Mouse (Mus musculus) WW6 (cell line): ENCODE data around the gene Tprn.

ENCODE experiments used
- DNase-seq: peaks from one replicate; pipeline ENCODE4 v3.0.0-alpha.2; 2013; ENCODE audit warnings: low read depth, low spot score

Tprn gene

GRCm38 (mm10) chr2:25262291-25262767 is at the start of gene Tprn:
Tprn (plus strand) TSS chr2:25262618.
- peak; percentile 93 for DNase-seq

GRCm38 (mm10) chr2:25213266-25213865 is 49.1 kb upstream of the Tprn start:
- DNase-seq: no peak

- DNase-seq: no peak
Observed at GRCm38 (mm10) chr2:25214444-25214843, 48.0 kb upstream of the Tprn start, which contains the start of gene Stpg3. Stpg3 (minus strand) TSS chr2:25214637.

- no peak for DNase-seq
Observed at GRCm38 (mm10) chr2:25217666-25218065, 44.8 kb upstream of the Tprn start.

DNA sequence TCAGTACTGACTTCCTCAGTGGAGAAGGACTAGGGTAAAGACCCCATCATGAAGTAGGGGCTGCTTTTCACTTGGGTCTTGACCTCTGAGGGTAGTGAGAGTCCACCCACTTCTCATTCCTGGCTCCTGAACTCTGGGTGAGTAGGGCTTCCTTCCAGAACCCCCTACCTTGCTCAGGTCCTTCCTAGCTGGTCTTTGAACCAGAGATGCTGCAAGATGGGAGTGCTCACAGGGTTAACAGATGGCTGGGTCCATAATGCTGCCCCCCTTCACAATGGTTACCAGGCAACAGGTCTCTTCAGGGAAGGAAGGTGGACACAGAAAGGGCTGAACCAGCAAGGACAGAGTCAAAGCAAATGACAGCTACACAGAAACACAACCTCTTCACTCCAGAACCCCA is 44.0 kb upstream of the Tprn start, which contains the start of gene Fam166a:
TSS of gene Fam166a (plus strand) at position 301 of the 400 bp plus-strand sequence.
- no peak for DNase-seq

DNA sequence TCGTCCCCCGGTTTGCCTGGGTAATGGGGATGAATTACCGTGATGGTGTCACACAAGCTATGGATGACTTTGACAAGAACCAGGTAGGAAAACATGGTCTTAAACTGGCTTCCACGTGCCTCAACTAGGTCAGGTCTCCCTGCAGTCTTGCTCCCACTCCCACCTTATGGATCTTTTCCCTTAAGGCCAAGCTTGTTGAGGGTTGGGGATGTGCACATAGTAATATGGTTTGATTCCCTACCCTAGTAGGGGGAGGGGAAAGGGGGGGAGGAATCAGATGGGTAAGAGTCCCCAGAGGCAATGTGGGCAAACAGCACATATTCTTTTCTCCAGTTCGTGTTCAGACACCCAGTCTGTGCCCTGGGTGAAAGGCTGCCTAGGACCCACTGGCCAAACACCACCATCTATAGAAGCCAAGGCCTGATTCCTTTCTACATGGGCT is 41.1 kb upstream of the Tprn start:
- no peak for DNase-seq

DNA sequence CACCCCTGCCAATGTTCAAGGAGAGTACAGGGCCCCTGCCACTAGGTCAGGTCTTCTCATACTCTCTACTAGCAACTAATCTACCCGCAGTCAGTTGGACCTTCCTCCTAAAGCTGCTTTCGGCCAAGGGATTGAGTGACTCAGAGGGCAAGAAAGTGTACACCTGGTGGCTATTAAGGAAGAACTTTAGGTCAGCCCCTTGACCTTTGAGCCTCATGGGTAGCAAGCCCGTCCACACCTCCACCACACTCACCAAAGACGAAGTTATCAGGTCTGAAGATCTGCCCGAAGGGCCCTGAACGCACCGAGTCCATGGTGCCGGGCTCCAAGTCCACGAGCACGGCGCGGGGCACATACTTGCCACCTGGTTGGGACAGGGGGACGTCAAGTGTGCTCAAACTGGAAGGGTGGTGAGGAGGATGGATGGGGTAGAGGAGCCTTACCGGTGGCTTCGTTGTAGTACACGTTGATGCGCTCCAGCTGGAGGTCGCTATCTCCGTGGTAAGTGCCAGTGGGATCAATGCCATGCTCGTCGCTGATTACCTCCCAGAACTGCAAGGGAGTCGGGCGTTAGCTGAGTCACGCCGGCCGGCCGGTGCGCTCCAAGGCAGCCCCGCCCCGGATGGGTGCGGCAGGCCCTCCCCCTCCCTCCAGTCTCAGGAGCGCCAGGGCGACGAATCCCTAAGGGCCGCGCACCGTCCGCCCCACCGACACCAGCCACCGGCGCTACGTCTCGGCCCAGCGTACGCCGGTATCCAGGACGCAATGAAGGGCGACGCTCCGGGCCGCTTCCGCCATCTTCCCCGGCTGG is 38.5 kb upstream of the Tprn start:
- DNase-seq: no peak

DNA sequence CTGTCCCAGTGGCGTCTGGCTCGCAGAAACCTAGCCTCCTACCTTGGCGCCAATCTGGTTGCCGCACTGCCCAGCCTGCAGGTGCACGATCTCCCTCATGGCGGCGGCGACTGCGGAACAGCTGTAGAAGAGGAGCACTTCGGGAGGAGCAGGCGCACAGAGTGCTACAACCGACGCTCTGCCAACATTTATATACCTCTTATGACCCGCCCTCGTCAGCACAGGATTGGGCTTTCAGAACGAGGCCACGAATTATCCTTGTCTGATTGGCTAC is 38.0 kb upstream of the Tprn start, which contains the start of gene Tubb4b:
TSS of gene Tubb4b (minus strand) at position 211 of the 274 bp plus-strand sequence.
- no peak for DNase-seq

DNA sequence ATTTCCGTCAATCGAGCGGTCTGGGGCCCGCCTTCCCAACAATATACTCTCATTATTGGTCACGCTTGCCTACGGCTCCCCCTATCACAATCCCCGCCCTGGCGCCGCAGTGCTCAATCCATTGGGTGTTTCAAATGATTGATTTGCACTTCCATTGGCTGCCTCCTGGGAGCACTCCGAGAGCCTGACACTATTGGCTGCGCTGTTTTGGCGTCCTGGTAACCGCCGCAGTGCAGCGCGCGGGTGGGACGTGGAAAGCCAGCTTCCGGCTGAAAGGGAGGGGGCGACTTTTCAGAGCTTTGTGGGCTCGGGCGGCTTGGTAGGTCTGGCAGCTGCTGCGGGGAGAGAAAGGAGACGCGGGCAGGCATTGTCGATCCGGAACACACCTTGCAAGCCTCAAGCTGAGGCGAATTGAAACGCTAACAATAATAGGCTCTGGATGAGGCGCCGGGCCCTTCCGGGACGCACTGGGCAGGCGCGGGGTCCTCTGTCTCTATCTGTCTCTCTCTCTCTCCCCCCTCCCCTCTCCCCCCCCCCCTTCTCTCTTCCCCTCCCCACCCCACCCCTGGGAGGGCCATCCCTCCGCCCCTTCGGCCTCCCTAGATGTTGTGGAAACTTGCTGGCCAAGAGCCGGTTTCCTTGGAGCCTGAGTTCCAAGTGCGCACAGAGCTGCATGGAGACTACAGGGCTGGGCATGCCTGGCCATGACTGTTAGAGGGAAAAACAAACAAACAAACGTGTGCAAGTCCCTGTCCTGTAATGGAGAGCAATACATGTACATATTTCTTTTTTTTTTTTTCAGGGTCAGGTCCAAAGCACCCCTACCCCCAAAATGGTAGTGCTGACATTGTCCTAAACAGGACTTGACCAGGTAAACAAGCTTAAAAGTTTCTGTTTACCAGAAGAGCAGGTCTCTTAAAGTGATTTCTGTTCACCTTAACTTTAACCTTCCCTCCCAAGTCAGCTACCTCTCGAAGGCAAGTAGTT is 37.4 kb upstream of the Tprn start:
- DNase-seq: peak; percentile 97

DNA sequence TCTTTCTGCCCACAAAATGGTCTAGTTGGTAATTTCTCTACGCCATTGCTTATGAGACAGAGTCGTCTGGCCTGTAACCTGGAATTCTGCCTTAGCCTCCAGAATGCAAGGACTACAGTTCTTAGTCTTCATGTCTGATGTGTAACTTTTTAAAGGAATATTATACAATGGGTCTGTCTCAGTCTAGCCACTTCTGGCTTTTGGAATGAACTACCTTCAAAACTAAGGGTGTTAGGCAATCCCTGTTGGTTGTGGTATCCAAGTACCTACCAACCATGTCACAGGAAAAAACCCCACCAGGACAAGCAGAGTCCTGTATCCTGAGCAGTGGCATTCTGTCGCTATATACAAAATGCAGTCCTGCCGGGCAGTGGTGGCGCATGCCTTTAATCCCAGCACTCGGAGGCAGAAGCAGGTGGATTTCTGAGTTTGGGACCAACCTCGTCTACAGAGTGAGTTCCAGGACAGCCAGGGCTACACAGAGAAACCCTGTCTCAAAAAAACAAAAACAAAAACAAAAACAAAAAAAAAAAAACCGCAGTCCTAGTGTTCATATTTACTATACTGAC is 36.5 kb upstream of the Tprn start:
- no peak for DNase-seq

- no peak for DNase-seq
Observed at GRCm38 (mm10) chr2:25226864-25227263, 35.6 kb upstream of the Tprn start.

DNA sequence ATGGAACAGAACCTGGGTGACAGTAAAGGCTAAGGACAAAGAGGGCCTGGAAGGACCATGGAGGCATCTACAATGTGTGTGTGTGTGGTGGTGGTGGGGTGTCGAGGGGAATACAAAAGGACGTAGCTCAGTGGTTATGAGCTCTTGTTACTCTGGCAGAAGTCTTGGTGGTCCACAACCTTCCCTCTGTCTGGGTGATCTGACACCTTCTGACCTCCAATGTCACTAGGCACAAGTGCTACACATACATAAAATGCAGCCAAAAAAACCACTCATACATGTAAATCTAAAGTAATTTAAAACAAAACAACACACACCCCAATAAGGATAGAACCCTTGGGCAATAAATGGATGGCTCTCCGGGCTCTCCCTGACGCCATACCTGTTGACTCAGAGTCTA is 35.0 kb upstream of the Tprn start:
- DNase-seq: no peak

GRCm38 (mm10) chr2:25228431-25228889 is 34.0 kb upstream of the Tprn start:
- DNase-seq: peak; percentile 69

GRCm38 (mm10) chr2:25228995-25229530 is 33.4 kb upstream of the Tprn start:
- no peak for DNase-seq

DNA sequence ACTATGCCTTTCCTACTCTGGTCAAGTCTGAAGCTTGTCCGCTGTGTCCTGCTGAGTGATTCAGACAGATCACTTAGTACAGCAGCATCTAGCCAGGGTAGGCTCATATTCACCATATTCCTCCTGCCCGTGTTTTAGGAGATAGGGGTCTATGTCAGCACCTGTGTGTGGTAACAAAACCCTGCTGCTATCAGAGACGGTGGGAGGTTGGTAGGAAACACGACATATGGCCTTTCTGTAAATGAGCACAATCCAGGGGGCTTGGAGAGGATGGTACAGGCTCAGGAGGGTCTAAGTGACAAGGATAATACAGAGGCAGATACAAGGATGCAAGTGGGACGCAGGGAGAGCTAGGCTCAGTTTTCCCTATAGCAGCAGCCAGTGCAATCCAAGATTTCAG is 32.8 kb upstream of the Tprn start:
- no peak for DNase-seq

- no peak for DNase-seq
Observed at GRCm38 (mm10) chr2:25230581-25230980, 31.8 kb upstream of the Tprn start.

GRCm38 (mm10) chr2:25231038-25231437 is 31.4 kb upstream of the Tprn start:
- DNase-seq: no peak

DNA sequence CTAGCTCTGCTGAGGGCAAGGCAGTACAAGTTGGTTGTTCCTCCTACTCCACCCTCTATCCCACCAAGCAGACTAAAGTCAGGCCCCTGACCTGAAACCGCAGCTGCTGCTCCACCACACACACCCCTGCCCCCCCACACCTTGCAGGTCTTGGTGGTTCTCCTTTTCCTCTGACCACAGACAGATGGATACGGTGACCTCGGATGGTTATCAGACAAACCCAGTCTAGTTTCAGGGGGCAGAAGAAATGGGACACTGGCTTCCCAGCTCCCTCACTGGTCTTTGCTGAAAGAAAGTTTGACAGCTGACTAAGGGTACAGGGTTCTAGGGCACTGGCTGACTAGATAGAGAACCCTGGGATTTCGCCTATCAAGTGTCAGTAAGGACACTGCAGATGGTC is 29.0 kb upstream of the Tprn start:
- no peak for DNase-seq

DNA sequence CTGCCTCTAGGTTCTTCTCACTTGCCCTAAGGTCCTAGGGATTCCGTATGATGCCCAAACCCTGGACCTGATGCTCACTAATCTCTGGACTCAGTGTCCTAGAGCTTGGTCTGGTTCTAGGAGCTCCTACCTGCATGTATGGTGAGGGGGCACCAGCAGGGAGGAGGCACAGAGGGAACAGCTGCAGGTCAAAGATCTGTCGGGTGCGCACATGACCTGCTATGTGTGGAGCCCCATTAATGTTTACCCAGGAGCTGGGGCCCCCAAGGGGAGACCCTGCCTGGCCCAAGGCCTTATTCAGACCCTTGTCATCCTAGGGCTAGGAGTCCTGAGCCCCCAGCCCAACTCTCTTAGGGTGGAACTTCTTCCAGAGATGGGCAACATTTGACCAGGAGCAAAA is 28.4 kb upstream of the Tprn start, which contains the start of gene Slc34a3:
TSS of gene Slc34a3 (minus strand) at position 315 of the 400 bp plus-strand sequence.
- DNase-seq: no peak

DNA sequence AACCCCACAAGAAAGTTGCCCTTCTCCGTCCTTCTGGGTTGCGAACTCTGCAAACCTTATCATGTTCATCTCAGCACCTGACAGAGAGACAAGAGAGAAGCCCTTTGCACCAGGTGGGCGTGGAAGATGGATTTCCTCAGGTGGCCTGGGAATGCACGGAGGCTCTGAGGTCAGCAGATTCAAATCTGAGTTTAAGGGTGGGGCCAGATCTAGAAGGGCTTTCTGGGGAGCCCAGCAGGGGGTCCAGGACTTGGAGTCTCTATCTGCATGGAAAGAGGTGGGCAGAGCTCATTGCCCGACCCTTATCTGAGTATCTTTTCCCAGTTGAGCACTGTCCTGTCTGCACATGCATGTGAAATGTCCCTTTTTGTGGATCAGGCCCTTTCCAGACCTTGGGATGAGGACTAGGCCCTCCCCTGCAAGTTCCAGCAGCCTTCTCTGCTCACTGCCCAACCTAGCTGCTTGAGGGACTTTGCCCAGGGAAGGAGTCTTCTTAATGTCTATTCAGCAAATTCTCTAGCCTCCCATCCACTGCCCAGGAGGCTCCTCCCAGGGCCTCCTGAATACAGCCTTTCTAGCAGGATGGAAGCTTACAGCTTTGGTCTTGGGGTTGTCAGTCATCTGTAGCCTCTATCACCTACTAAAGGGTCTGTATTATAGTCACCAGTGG is 27.7 kb upstream of the Tprn start:
- DNase-seq: no peak
